Mouse (Mus musculus) brain, embryonic 14.5 days (tissue): ENCODE data around the gene Cd47. TPM values are rescaled to one million over a fixed set of nuclear protein-coding genes. Genes with fewer than 3 reads are reported as not detected.
A peak's percentile ranks its signal among the peaks of the same experiment; 100 is the strongest.

ENCODE experiments used
- DNase-seq: peaks from one replicate; pipeline ENCODE4 v3.0.0-alpha.2; 2011; ENCODE audit warnings: low read depth
- CTCF ChIP-seq: fragments of 200-500 bp; IDR thresholded peaks from 2 replicates; pipeline ENCODE4 v1.5.1; 2012; ENCODE audit warnings: inconsistent platforms, mild to moderate bottlenecking, moderate library complexity, borderline replicate concordance; ENCODE audit not compliant: insufficient read depth, insufficient read length; ENCODE audit errors: extremely low read depth
- POLR2A ChIP-seq: fragments of 200-500 bp; IDR thresholded peaks from 2 replicates; pipeline ENCODE4 v1.6.1; 2012; ENCODE audit warnings: mild to moderate bottlenecking, inconsistent platforms, borderline replicate concordance; ENCODE audit not compliant: poor library complexity, insufficient read depth, insufficient read length, severe bottlenecking; ENCODE audit errors: extremely low read depth
- polyA plus RNA-seq: library from polyadenylated mRNA; depleted of rRNA; stranded (reverse); fragments of >200 nt; gene quantifications from 2 replicates; pipeline ENCODE4 v1.2.3, GENCODE M21; 2012

Gene Cd47
- polyA plus RNA-seq, 1 experiment, result 58.5 TPM

GRCm38 (mm10) chr16:49792446-49792878 is 7.9 kb upstream of the Cd47 start:
- TF ChIP-seq CTCF (no peak), POLR2A (no peak)
- DNase-seq, result no peak

- no peak for DNase-seq
- TF ChIP-seq POLR2A (no peak), CTCF (no peak)
These were observed 6.7 kb upstream of the Cd47 start for GRCm38 (mm10) chr16:49793596-49793995.

- no peak for DNase-seq
- TF ChIP-seq POLR2A, result no peak
These were observed 4.1 kb upstream of the Cd47 start for GRCm38 (mm10) chr16:49796271-49796670.

- TF ChIP-seq POLR2A (no peak), CTCF (no peak)
- no peak for DNase-seq
These were observed 3.4 kb upstream of the Cd47 start for GRCm38 (mm10) chr16:49796954-49797353.

GRCm38 (mm10) chr16:49798790-49799189 is 1.5 kb upstream of the Cd47 start:
- no peak for DNase-seq
- TF ChIP-seq POLR2A (no peak), CTCF (no peak)

- DNase-seq, result no peak
- TF ChIP-seq CTCF (no peak), POLR2A (no peak)
These were observed 663 bp downstream of the Cd47 start for GRCm38 (mm10) chr16:49800996-49801395.

- TF ChIP-seq CTCF, result no peak
- TF ChIP-seq POLR2A, result no peak
- DNase-seq, result peak; percentile 31
These were observed 1.1 kb downstream of the Cd47 start for GRCm38 (mm10) chr16:49801399-49801798.

GRCm38 (mm10) chr16:49802993-49803392 is 2.7 kb downstream of the Cd47 start:
- TF ChIP-seq POLR2A, result no peak
- no peak for DNase-seq

GRCm38 (mm10) chr16:49803932-49804461 is 3.7 kb downstream of the Cd47 start:
- DNase-seq, result peak; percentile 88
- TF ChIP-seq CTCF (no peak), POLR2A (no peak)

- no peak for DNase-seq
- TF ChIP-seq POLR2A, result no peak
- TF ChIP-seq CTCF, result no peak
These were observed 6.6 kb downstream of the Cd47 start for GRCm38 (mm10) chr16:49806920-49807319.

- TF ChIP-seq POLR2A (no peak), CTCF (no peak)
- DNase-seq, result no peak
These were observed 7.1 kb downstream of the Cd47 start for GRCm38 (mm10) chr16:49807419-49807841.

GRCm38 (mm10) chr16:49807862-49808430 is 7.6 kb downstream of the Cd47 start:
- TF ChIP-seq CTCF, result no peak
- no peak for TF ChIP-seq POLR2A
- no peak for DNase-seq
